In the genomic region with DNA sequence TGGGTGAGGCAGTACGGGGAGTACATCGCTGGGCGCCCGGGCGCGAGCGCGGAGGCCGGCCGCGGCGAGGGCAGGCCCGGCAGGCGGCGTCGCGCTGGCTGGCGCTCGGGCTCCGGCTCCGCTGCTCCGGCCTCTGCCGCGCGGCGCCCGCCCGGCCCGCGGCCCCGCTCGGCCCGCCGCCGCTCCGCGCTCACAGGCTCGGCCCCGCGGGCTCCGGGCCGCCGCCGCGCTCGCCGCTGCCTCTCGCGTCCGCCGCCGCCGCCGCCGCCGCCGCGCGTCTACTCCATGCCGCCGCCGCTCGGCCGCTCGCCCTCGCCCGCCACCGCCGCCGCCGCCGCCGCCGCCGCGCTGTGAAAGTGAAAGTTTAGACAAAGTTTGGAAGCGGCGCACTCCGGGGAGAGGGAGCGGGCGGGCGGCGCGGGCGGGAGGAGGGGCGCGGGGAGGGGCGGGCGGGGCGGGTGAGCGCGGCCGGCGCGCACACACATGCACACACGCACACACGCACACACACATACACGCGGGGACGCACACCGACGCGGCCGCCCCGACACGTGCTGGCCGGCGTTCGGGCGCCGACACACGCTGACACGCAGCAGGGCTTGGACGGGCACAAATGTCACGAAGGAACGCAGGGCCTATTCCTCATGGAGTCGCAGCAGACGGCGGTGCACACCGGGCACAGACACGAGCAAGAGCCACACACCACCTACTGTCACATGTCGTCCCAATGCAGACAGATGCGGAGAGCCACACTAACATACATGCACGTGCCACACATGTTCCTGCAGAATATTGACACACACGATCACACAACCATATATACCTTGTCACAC, we compare ENCODE assay signal across 8 mouse cellular contexts. TPM values are rescaled to one million over a fixed set of nuclear protein-coding genes. Genes with fewer than 3 reads are reported as not detected.
DNase-seq lines count a peak whose midpoint lies in the region; ATAC-seq and TF ChIP-seq lines count a peak whose summit lies in the region.

Gene Nfix (minus strand): TSS at position 346 of the 833 bp plus-strand sequence.

- TF ChIP-seq CTCF in intestine, postnatal 0 days (IDR thresholded peaks at IDR 0.05; ENCODE audit: low read depth), result 0 out of 2 replicates have a peak, but pooled peaks have one; percentile 3

- no peaks in the 10 kb centered on the region for H3K9me3 ChIP-seq in intestine, postnatal 0 days (ENCODE audit: control insufficient read depth)
- H3K9me3 ChIP-seq in limb, embryonic 11.5 days (ENCODE audit: control insufficient read depth, low read length), result no peaks in the 10 kb centered on the region
- no peaks in the 10 kb centered on the region for H3K9me3 ChIP-seq in midbrain, embryonic 12.5 days

- ATAC-seq in intestine, postnatal 0 days, result peak; percentile 31; the same call in 1 of the 2 replicates
- ATAC-seq in limb, embryonic 11.5 days (ENCODE audit: insufficient number of reproducible peaks, low FRiP score, low TSS enrichment, low read depth), result no peak
- peak; percentile 42; the same call in 1 of the 2 replicates for ATAC-seq in midbrain, embryonic 12.5 days (ENCODE audit: low FRiP score, low read depth)

- H3K36me3 ChIP-seq in intestine, postnatal 0 days (ENCODE audit: control insufficient read depth, insufficient read depth), result 0 out of 2 replicates have a peak, but pooled peaks cover 5% of the 10 kb centered on the region
- H3K36me3 ChIP-seq in limb, embryonic 11.5 days (ENCODE audit: control insufficient read depth, insufficient read depth, low read length), result no peaks in the 10 kb centered on the region
- no peaks in the 10 kb centered on the region for H3K36me3 ChIP-seq in midbrain, embryonic 12.5 days

- H3K9ac ChIP-seq in intestine, postnatal 0 days (ENCODE audit: low read depth, low read length), result peak within 1 kb of the TSS; percentile 78
- peak within 1 kb of the TSS; percentile 91 for H3K9ac ChIP-seq in limb, embryonic 11.5 days (ENCODE audit: low read length)
- peak within 1 kb of the TSS; percentile 82 for H3K9ac ChIP-seq in midbrain, embryonic 12.5 days (replicated peaks)

- peak within 1 kb of the TSS; percentile 98 for H3K4me2 ChIP-seq in intestine, postnatal 0 days (replicated peaks; ENCODE audit: low read depth)
- peak within 1 kb of the TSS; percentile 93 for H3K4me2 ChIP-seq in limb, embryonic 11.5 days (ENCODE audit: low read depth, severe bottlenecking)
- H3K4me2 ChIP-seq in midbrain, embryonic 12.5 days (replicated peaks), result peak within 1 kb of the TSS; percentile 66

- DNase-seq in urinary bladder, adult 18-20 months (ENCODE audit: low spot score in 2 of 2), result peak; percentile 63 to 65
- DNase-seq in urinary bladder, postnatal 10 days (ENCODE audit: low spot score), result no peak
- peak; percentile 84 to 90 for DNase-seq in cerebellum, postnatal 25 days
- DNase-seq in heart, adult 11 months, result peak; percentile 98
- DNase-seq in limb, embryonic 11.5 days (ENCODE audit: low spot score), result peak; percentile 72
- peak; percentile 32 for DNase-seq in thymus, postnatal 0 days (ENCODE audit: low spot score)

- H3K27ac ChIP-seq in intestine, postnatal 0 days (ENCODE audit: low read depth, low read length), result peak within 1 kb of the TSS; percentile 66
- H3K27ac ChIP-seq in limb, embryonic 11.5 days (replicated peaks; ENCODE audit: low read depth, low read length), result peak within 1 kb of the TSS; percentile 42; the same call in 1 of the 2 replicates
- 0 out of 2 replicates have a peak within 1 kb of the TSS, but pooled peaks have one; percentile 10 for H3K27ac ChIP-seq in midbrain, embryonic 12.5 days (replicated peaks)

- peak within 1 kb of the TSS; percentile 65 for H3K4me3 ChIP-seq in intestine, postnatal 0 days (ENCODE audit: low read depth, low read length)
- H3K4me3 ChIP-seq in limb, embryonic 11.5 days (ENCODE audit: low read depth, low read length), result peak within 1 kb of the TSS; percentile 63
- H3K4me3 ChIP-seq in midbrain, embryonic 12.5 days, result peak within 1 kb of the TSS; percentile 61

- WGBS in intestine, postnatal 0 days, result under 1% methylated on average over 68 of the region's 125 CpGs
- WGBS in limb, embryonic 11.5 days, result 2% methylated on average over 52 of the region's 125 CpGs
- WGBS in midbrain, embryonic 12.5 days, result 2% methylated on average over 39 of the region's 125 CpGs

- no peaks in the 10 kb centered on the region for H3K4me1 ChIP-seq in intestine, postnatal 0 days (replicated peaks; ENCODE audit: control insufficient read depth, insufficient read depth, low read length)
- peaks cover 15% of the 10 kb centered on the region; the same call in 1 of the 2 replicates for H3K4me1 ChIP-seq in limb, embryonic 11.5 days (ENCODE audit: control insufficient read depth, insufficient read depth, low read length)
- H3K4me1 ChIP-seq in midbrain, embryonic 12.5 days, result peaks cover 26% of the 10 kb centered on the region

- peaks cover 52% of the 10 kb centered on the region for H3K27me3 ChIP-seq in intestine, postnatal 0 days (replicated peaks; ENCODE audit: control insufficient read depth, insufficient read depth, low read length)
- H3K27me3 ChIP-seq in limb, embryonic 11.5 days (ENCODE audit: control insufficient read depth, insufficient read depth, low read length), result peaks cover 73% of the 10 kb centered on the region
- H3K27me3 ChIP-seq in midbrain, embryonic 12.5 days, result peaks cover 98% of the 10 kb centered on the region

RNA-seq across cellular contexts. Expression of gene Nfix, which starts in this region (rescaled TPM):
- 11.2 and 12.0 TPM in 2 replicates for polyA plus RNA-seq in intestine, postnatal 0 days (2015; fragmentation: Nextera tagmentation; extraction: Ambion mirVana)
- 4.6 TPM in 2 replicates for polyA plus RNA-seq in limb, embryonic 11.5 days (2014; fragmentation: Nextera tagmentation; extraction: Ambion mirVana)
- 6.6 and 8.5 TPM in 2 replicates for polyA plus RNA-seq in midbrain, embryonic 12.5 days (2016; fragmentation: Nextera tagmentation; extraction: Ambion mirVana)
- 7.2 and 11.7 TPM in 2 replicates for polyA plus RNA-seq in thymus, postnatal 0 days (2015; fragmentation: Nextera tagmentation; extraction: Ambion mirVana)

Comparison
In these comparisons a context has a peak if more than half of its experiments do, and no peak if none do; other contexts are left out.
1. H3K27ac ChIP-seq: peak in every context shown above with its lines; median percentile 66 in intestine, postnatal 0 days; 42 in limb, embryonic 11.5 days; 10 in midbrain, embryonic 12.5 days.